Mouse (Mus musculus): ENCODE measurements around the gene Draxin. TPM values are rescaled to one million over a fixed set of nuclear protein-coding genes. Genes with fewer than 3 reads are reported as not detected.

The Draxin gene
- polyA plus RNA-seq, 1 experiment from 2014 or later, result 0.76 TPM

- Histone ChIP-seq H3K4me2 (replicated peaks) (0 out of 2 replicates have a peak overlapping the region, but pooled peaks have one; percentile 11), H3K27ac (0 out of 2 replicates have a peak overlapping the region, but pooled peaks have one; percentile 15), H3K9me3 (no peaks in the 10 kb centered on the region), H3K36me3 (peaks cover 35% of the 10 kb centered on the region), H3K27me3 (no peaks in the 10 kb centered on the region), H3K4me1 (peaks cover 26% of the 10 kb centered on the region), H3K4me3 (0 out of 2 replicates have a peak overlapping the region, but pooled peaks have one; percentile 2), H3K9ac (no peak overlapping the region)
- WGBS, result 25% methylated on average over 7 of the region's 7 CpGs
- no peak for ATAC-seq (ENCODE audit: low FRiP score, low read depth)
Observed at GRCm38 (mm10) chr4:148150242-148150641, 19.7 kb upstream of the Draxin start.

DNA sequence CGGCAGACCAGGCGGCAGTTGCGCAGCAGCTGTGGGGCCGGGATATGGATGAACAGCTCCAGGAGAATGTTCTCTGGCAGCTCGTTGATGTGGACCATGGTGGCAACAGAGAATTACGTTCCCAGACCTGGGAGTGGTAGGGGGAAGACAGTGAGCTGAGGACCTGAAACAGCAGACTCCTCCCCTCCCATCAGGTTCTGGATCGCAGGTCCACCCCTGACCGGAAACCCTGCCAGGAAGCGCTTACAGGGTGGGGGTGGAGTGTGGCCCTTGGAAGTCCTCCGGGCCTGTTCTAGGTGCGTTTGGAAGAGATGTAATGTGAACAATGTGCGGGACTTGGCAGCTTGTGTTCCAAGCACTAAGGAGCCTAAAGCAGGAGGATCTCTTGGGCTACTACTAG lies 19.0 kb upstream of the Draxin start:
- H3K4me2 ChIP-seq (replicated peaks), result no peak overlapping the region; the same call in 1 of the 2 replicates
- H3K9ac ChIP-seq, result no peak overlapping the region
- no peak overlapping the region for H3K4me3 ChIP-seq
- H3K36me3 ChIP-seq, result peaks cover 41% of the 10 kb centered on the region
- WGBS, result 42% methylated on average over 12 of the region's 12 CpGs
- peaks cover 26% of the 10 kb centered on the region for H3K4me1 ChIP-seq
- no peak for ATAC-seq (ENCODE audit: low FRiP score, low read depth)
- H3K9me3 ChIP-seq, result no peaks in the 10 kb centered on the region
- no peaks in the 10 kb centered on the region for H3K27me3 ChIP-seq
- peak overlapping the region; percentile 33 for H3K27ac ChIP-seq

DNA sequence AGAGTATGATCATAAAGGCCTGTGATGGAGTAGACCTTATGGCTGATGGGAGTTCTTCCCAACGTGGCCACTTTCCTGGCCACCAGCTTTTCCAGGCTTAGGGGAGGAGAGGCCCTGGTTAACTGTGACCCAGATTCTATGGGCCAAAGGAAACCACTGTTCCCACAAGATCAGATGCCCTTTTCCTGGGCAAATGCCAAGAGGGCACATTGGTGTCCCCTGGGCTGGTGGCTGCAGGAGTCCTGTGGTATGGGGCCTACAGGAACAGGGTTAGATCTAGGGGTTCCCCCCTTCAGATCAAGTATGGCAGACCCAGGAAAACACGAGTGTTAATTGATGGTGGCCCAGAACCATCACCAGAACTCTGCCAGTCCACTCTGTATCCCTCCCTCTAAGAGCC lies 17.2 kb upstream of the Draxin start:
- 89% methylated on average over 2 of the region's 2 CpGs for WGBS
- no peaks in the 10 kb centered on the region for H3K27me3 ChIP-seq
- no peak overlapping the region for H3K9ac ChIP-seq
- H3K4me3 ChIP-seq, result no peak overlapping the region
- peaks cover 26% of the 10 kb centered on the region for H3K4me1 ChIP-seq
- H3K4me2 ChIP-seq (replicated peaks), result no peak overlapping the region
- no peak overlapping the region for H3K27ac ChIP-seq
- H3K36me3 ChIP-seq, result peaks cover 42% of the 10 kb centered on the region
- H3K9me3 ChIP-seq, result no peaks in the 10 kb centered on the region
- ATAC-seq (ENCODE audit: low FRiP score, low read depth), result no peak

DNA sequence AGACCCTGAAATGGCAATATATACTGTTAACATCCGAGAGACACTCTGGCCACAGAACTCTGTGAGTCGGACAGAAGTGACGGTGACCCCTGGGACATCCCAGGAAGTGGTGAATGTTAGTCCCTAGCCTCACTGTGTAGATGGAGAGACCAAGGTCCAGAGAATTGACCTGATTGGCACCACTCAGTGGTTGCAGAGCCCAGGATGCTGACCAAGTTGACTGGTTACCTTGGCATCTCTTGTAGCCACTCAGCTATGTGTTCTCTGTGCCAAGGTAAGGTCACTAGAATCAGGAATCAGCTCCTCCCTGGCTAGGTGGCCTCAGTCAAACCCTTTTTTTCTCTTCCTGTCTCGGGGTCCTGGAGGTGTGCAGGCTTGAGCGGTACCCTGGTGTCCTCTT lies 13.2 kb upstream of the Draxin start:
- Histone ChIP-seq H3K27ac (no peak overlapping the region), H3K4me2 (replicated peaks) (no peak overlapping the region), H3K9me3 (no peaks in the 10 kb centered on the region), H3K4me1 (peaks cover 16% of the 10 kb centered on the region), H3K4me3 (no peak overlapping the region), H3K36me3 (peaks cover 42% of the 10 kb centered on the region), H3K27me3 (no peaks in the 10 kb centered on the region), H3K9ac (peak overlapping the region; percentile 14; the same call in 1 of the 2 replicates)
- WGBS, result 89% methylated on average over 5 of the region's 5 CpGs
- ATAC-seq (ENCODE audit: low FRiP score, low read depth), result no peak

DNA sequence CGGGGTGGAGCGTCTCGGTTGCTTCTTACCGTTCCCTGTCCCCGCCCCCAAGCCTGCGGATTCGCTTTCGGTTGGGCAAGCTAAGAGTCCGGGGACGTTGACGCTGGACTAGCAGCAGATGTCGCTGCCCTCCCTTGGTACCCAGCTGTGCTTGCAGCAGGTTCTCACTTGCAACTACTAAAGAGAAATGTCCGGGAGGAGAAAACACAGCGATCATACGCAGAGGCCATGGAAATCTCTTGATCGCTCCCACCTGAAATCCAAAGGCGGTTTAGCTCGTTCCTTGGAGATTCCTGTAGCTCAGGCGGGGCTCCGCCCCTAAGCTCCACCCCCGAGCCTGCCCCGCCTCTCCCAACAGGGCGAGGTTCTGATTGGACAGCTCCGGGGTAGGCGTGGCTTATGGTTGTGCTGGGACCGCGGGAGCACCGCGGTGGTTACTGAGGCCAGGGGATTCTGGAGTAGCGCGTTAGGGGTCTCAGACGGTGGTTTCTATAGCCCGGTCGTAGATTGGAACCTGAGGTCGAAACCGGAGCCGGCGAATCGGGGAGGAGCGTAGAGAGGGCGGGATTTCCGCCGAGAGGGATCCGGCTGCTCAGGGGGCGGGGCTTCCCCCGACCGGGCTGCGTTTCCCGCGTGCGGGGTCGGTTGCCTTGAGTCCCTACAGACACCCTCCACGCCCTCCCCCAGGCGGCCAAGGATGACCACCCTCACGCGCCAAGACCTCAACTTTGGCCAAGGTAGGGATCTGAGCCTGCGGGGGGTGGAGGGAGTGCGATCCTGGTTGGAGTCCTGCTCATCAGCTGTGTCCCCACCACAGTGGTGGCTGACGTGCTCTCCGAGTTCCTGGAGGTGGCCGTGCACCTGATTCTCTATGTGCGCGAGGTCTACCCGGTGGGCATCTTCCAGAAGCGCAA lies 9.9 kb upstream of the Draxin start:
- WGBS, result under 1% methylated on average over 65 of the region's 65 CpGs
- Histone ChIP-seq H3K9ac (peak overlapping the region; percentile 73), H3K27me3 (peaks cover 4% of the 10 kb centered on the region; the same call in 1 of the 2 replicates), H3K36me3 (peaks cover 18% of the 10 kb centered on the region), H3K4me3 (peak overlapping the region; percentile 63), H3K9me3 (no peaks in the 10 kb centered on the region), H3K27ac (peak overlapping the region; percentile 82; the same call in 1 of the 2 replicates), H3K4me1 (peaks cover 16% of the 10 kb centered on the region), H3K4me2 (replicated peaks) (peak overlapping the region; percentile 88)
- ATAC-seq (ENCODE audit: low FRiP score, low read depth), result peak; percentile 94

DNA sequence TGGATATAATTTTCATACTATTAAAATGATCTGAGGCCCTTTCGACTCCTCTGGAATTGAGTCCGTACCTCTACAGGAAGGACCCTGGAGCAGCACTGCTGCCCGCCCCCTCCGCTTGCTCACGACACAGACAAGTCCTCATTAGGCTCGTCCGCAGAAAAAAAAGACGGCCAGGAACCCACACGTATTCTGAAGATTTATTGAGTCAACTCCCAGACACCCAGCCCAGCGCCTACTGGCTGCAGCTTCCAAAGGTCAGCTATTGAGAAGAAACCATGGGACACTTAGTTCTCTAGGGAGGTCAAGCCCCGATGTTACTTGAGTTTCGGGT lies 9.2 kb upstream of the Draxin start:
- H3K36me3 ChIP-seq, result peaks cover 12% of the 10 kb centered on the region
- peak overlapping the region; percentile 88 for H3K4me2 ChIP-seq (replicated peaks)
- peaks cover 16% of the 10 kb centered on the region for H3K4me1 ChIP-seq
- WGBS, result under 1% methylated on average over 12 of the region's 12 CpGs
- H3K4me3 ChIP-seq, result peak overlapping the region; percentile 63
- H3K27ac ChIP-seq, result 0 out of 2 replicates have a peak overlapping the region, but pooled peaks have one; percentile 82
- peak; percentile 3 for ATAC-seq (ENCODE audit: low FRiP score, low read depth)
- peaks cover 4% of the 10 kb centered on the region; the same call in 1 of the 2 replicates for H3K27me3 ChIP-seq
- H3K9me3 ChIP-seq, result no peaks in the 10 kb centered on the region
- H3K9ac ChIP-seq, result peak overlapping the region; percentile 39

DNA sequence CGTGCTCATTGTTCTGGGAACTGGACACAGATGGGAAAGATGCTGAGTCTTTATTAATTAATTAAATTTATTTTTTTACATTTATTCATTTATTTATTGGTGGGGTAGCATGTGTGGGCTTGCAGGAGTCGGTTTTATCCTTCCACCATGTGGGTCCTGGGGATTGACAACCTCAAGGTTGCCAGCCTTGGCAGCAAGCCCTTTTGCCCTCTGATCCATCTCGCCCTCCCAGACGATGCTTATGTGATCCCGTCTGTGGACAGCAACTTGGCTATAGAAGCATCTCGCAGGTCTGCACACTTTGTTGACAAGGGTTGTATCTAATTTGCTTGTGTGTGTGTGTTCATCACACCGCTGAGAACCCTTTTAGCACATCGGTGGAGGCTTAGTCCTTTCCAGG lies 7.0 kb upstream of the Draxin start:
- Histone ChIP-seq H3K27me3 (peaks cover 4% of the 10 kb centered on the region; the same call in 1 of the 2 replicates), H3K4me3 (no peak overlapping the region), H3K4me1 (peaks cover 16% of the 10 kb centered on the region), H3K4me2 (replicated peaks) (no peak overlapping the region), H3K36me3 (no peaks in the 10 kb centered on the region), H3K27ac (no peak overlapping the region), H3K9me3 (no peaks in the 10 kb centered on the region), H3K9ac (no peak overlapping the region)
- 75% methylated on average over 8 of the region's 8 CpGs for WGBS
- no peak for ATAC-seq (ENCODE audit: low FRiP score, low read depth)

GRCm38 (mm10) chr4:148134988-148135387 lies 4.5 kb upstream of the Draxin start:
- 83% methylated on average over 8 of the region's 8 CpGs for WGBS
- no peak overlapping the region for H3K27ac ChIP-seq

DNA sequence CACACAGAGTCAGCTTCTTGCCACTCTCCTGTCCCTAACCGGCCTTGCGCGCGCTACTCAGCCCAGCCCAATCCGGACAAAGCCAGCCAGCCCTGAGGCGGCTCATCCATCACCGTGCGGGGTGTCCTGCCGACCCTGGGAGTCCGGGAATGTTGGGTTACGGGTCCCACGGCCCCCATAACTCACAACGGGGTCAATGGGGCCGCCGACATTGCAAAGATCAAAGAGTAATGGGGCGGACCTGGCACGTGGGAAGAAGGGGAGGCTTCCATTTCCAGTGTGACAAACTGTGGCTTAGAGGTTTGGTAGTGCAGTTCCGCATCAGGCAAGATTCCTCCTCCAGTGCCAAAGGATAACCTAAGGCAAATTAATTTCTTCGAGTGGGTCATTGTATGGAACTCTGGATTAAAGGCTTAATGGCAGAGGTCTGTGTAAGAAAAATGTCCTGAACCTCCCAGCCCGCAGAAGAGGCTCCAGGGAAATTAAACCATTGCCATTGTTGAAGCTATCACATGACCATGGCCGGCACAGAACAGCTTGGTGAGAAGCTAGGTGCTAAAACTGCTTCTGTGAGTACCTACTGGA lies 1.1 kb upstream of the Draxin start:
- peak; percentile 16; the same call in 1 of the 2 replicates for ATAC-seq (ENCODE audit: low FRiP score, low read depth)

More at GRCm38 (mm10) chr4:148134988-148135387, 4.5 kb upstream of the Draxin start:
- no peak overlapping the region for H3K4me3 ChIP-seq
- no peaks in the 10 kb centered on the region for H3K9me3 ChIP-seq
- no peaks in the 10 kb centered on the region for H3K36me3 ChIP-seq
- H3K27me3 ChIP-seq, result peaks cover 12% of the 10 kb centered on the region
- peaks cover 18% of the 10 kb centered on the region for H3K4me1 ChIP-seq
- no peak overlapping the region for H3K9ac ChIP-seq
- ATAC-seq (ENCODE audit: low FRiP score, low read depth), result no peak
- no peak overlapping the region for H3K4me2 ChIP-seq (replicated peaks)

DNA sequence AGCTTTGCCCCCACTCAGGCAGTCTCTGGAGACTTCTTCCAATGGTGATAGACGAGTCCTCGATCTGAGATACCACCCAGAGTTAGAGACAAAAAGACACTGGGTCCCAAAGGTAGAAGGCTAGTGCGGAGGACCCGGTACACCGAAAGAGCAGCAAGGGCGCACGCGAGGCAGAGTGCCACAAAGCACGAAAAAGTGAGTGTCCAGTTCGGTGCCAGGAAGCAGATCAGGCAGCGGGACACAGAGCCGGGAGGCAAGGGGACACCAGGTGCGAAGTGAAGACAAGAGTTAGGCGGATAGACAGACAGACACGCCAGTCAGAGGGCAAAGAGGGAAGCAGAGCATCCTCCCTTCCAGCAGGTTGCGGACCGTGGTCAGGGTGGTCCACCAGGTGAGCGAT lies 365 bp downstream of the Draxin start, which contains the start of gene Mad2l2:
Gene Mad2l2, plus strand, starts transcription at position 252 of the 400 bp plus-strand sequence.
- Histone ChIP-seq H3K4me3 (peak within 1 kb of the TSS; percentile 79), H3K4me1 (peaks cover 15% of the 10 kb centered on the region), H3K27me3 (peaks cover 23% of the 10 kb centered on the region), H3K36me3 (no peaks in the 10 kb centered on the region), H3K4me2 (replicated peaks) (peak within 1 kb of the TSS; percentile 91), H3K27ac (peak within 1 kb of the TSS; percentile 67; the same call in 1 of the 2 replicates), H3K9me3 (no peaks in the 10 kb centered on the region), H3K9ac (peak within 1 kb of the TSS; percentile 87)
- ATAC-seq (ENCODE audit: low FRiP score, low read depth), result peak; percentile 21; the same call in 1 of the 2 replicates
- 1% methylated on average over 18 of the region's 18 CpGs for WGBS

More for the DNA sequence above, 1.1 kb upstream of the Draxin start:
- H3K9me3 ChIP-seq, result no peaks in the 10 kb centered on the region
- no peak overlapping the region for H3K27ac ChIP-seq
- WGBS, result under 1% methylated on average over 21 of the region's 21 CpGs
- peak overlapping the region; percentile 91 for H3K4me2 ChIP-seq (replicated peaks)
- H3K4me3 ChIP-seq, result peak overlapping the region; percentile 79
- H3K9ac ChIP-seq, result peak overlapping the region; percentile 67
- no peaks in the 10 kb centered on the region for H3K36me3 ChIP-seq
- peaks cover 10% of the 10 kb centered on the region for H3K4me1 ChIP-seq
- H3K27me3 ChIP-seq, result peaks cover 23% of the 10 kb centered on the region

DNA sequence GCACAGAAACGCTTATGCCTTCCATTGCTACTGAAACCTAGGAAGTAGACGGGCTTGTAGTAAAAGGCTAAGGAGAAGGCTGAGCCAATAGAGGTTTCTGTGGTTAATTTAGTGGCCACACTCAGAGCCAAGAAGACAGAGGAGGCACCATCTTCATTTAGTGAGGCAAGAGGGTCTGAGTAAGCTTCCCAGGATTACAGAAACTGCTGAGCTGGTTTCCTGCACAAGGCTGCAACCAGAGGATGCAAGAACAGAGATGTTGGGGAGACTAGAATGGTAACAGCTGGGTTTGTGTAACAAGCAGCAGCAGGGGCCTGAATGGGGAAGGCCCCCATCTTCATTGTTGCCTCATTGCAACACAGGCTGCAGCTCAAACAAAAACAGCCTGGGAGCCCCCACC lies 1.8 kb downstream of the Draxin start:
- Histone ChIP-seq H3K27me3 (peaks cover 23% of the 10 kb centered on the region), H3K4me1 (peaks cover 15% of the 10 kb centered on the region), H3K9me3 (no peaks in the 10 kb centered on the region), H3K4me3 (no peak overlapping the region), H3K27ac (no peak overlapping the region), H3K9ac (no peak overlapping the region), H3K36me3 (no peaks in the 10 kb centered on the region), H3K4me2 (replicated peaks) (no peak overlapping the region)
- 59% methylated on average over 2 of the region's 2 CpGs for WGBS
- ATAC-seq (ENCODE audit: low FRiP score, low read depth), result no peak

GRCm38 (mm10) chr4:148128241-148128640 lies 2.3 kb downstream of the Draxin start:
- Histone ChIP-seq H3K36me3 (no peaks in the 10 kb centered on the region), H3K27me3 (peaks cover 23% of the 10 kb centered on the region)
- WGBS, result 50% methylated on average over 1 of the region's 1 CpGs

More at GRCm38 (mm10) chr4:148128241-148128640, 2.3 kb downstream of the Draxin start:
- Histone ChIP-seq H3K9me3 (no peaks in the 10 kb centered on the region), H3K4me1 (peaks cover 15% of the 10 kb centered on the region), H3K4me3 (no peak overlapping the region), H3K9ac (no peak overlapping the region), H3K27ac (no peak overlapping the region), H3K4me2 (replicated peaks) (no peak overlapping the region)
- ATAC-seq (ENCODE audit: low FRiP score, low read depth), result no peak

All from limb, embryonic 13.5 days (tissue).